Mouse (Mus musculus) subcutaneous adipose tissue, adult 2 months (tissue): ENCODE measurements around the gene Lsm2. TPM values are rescaled to one million over a fixed set of nuclear protein-coding genes. Genes with fewer than 3 reads are reported as not detected.

Experiments
- polyA plus RNA-seq: library from polyadenylated mRNA; depleted of rRNA; stranded (reverse); fragments of >200 nt; gene quantifications from 2 replicates; pipeline ENCODE4 v1.2.3, GENCODE M21; 2012; ENCODE audit warnings: low replicate concordance; rRNA removed

Gene Lsm2
- polyA plus RNA-seq: 69.2 and 79.0 TPM in 2 replicates

GRCm38 (mm10) chr17:34981690-34982180 lies at the start of gene Lsm2:
Gene Lsm2 (plus strand): TSS chr17:34981862.

GRCm38 (mm10) chr17:34959130-34959778 lies 22.4 kb upstream of the Lsm2 start, which contains the start of gene Hspa1b:
Gene Hspa1b (minus strand): TSS chr17:34959238.

GRCm38 (mm10) chr17:34969822-34970221 lies 11.8 kb upstream of the Lsm2 start, which contains the start of gene Gm20481:
Gene Gm20481 (plus strand): TSS chr17:34969912.

GRCm38 (mm10) chr17:34972069-34972749 lies 9.5 kb upstream of the Lsm2 start, which contains the start of the genes Hspa1a and Hspa1l:
Gene Hspa1a (minus strand): TSS chr17:34972156.
Gene Hspa1l (plus strand): TSS chr17:34972703.

GRCm38 (mm10) chr17:35000717-35001451 lies 19.2 kb downstream of the Lsm2 start, which contains the start of gene Vars:
Gene Vars (plus strand): TSS chr17:35000987.

GRCm38 (mm10) chr17:35016376-35016775 lies 34.7 kb downstream of the Lsm2 start, which contains the start of gene Vwa7:
Gene Vwa7 (plus strand): TSS chr17:35016579.

GRCm38 (mm10) chr17:35027277-35028068 lies 45.8 kb downstream of the Lsm2 start, which contains the start of gene Sapcd1:
Gene Sapcd1 (minus strand): TSS chr17:35028016.

Other genes starting within 250 kb of the Lsm2 start
- gene C4b, start 238.0 kb upstream of the Lsm2 start, polyA plus RNA-seq: 136 and 385 TPM in 2 replicates
- gene Cyp21a1, start 177.3 kb upstream of the Lsm2 start, polyA plus RNA-seq: 0.26 and 1.6 TPM in 2 replicates
- gene Stk19, start 144.9 kb upstream of the Lsm2 start, polyA plus RNA-seq: 37.5 and 44.6 TPM in 2 replicates
- 65.8 and 69.5 TPM in 2 replicates for gene Dxo, start 144.8 kb upstream of the Lsm2 start, polyA plus RNA-seq
- gene Skiv2l, start 131.7 kb upstream of the Lsm2 start, polyA plus RNA-seq: 92.6 and 103 TPM in 2 replicates
- gene Nelfe, start 131.5 kb upstream of the Lsm2 start, polyA plus RNA-seq: 26.6 and 41.9 TPM in 2 replicates
- 75.6 and 198 TPM in 2 replicates for gene Cfb, start 119.3 kb upstream of the Lsm2 start, polyA plus RNA-seq
- 7.5 and 24.8 TPM in 2 replicates for gene Zbtb12, start 102.4 kb upstream of the Lsm2 start, polyA plus RNA-seq
- gene Gm20547, start 99.8 kb upstream of the Lsm2 start, polyA plus RNA-seq: not detected in 2 replicates
- 69.3 and 73.7 TPM in 2 replicates for gene C2, start 83.6 kb upstream of the Lsm2 start, polyA plus RNA-seq
- gene Ehmt2, start 83.4 kb upstream of the Lsm2 start, polyA plus RNA-seq: 185 and 311 TPM in 2 replicates
- 0.10 and 12.1 TPM in 2 replicates for gene Slc44a4, start 67.4 kb upstream of the Lsm2 start, polyA plus RNA-seq
- gene Neu1, start 50.6 kb upstream of the Lsm2 start, polyA plus RNA-seq: 41.5 and 44.0 TPM in 2 replicates
- 15.3 and 47.3 TPM in 2 replicates for gene Hspa1b, start 22.6 kb upstream of the Lsm2 start, polyA plus RNA-seq
- gene Gm20481, start 11.9 kb upstream of the Lsm2 start, polyA plus RNA-seq: not detected in 2 replicates
- 8.7 and 27.0 TPM in 2 replicates for gene Hspa1a, start 9.7 kb upstream of the Lsm2 start, polyA plus RNA-seq
- gene Hspa1l, start 9.2 kb upstream of the Lsm2 start, polyA plus RNA-seq: 0.46 and 0.59 TPM in 2 replicates
- gene Vars, start 19.1 kb downstream of the Lsm2 start, polyA plus RNA-seq: 61.9 and 207 TPM in 2 replicates
- 0.39 and 0.62 TPM in 2 replicates for gene Vwa7, start 34.7 kb downstream of the Lsm2 start, polyA plus RNA-seq
- gene Sapcd1, start 46.2 kb downstream of the Lsm2 start, polyA plus RNA-seq: 0.54 and 1.7 TPM in 2 replicates
- 1.8 TPM in 2 replicates for gene Msh5, start 64.9 kb downstream of the Lsm2 start, polyA plus RNA-seq
- 87.4 and 180 TPM in 2 replicates for gene Clic1, start 68.1 kb downstream of the Lsm2 start, polyA plus RNA-seq
- gene Ddah2, start 77.2 kb downstream of the Lsm2 start, polyA plus RNA-seq: 59.2 and 121 TPM in 2 replicates
- 0.17 TPM in 1 of 2 replicates, not detected in the other for gene Ly6g6c, start 83.5 kb downstream of the Lsm2 start, polyA plus RNA-seq
- gene Mpig6b, start 84.3 kb downstream of the Lsm2 start, polyA plus RNA-seq: 0.09 and 0.21 TPM in 2 replicates
- 0.24 and 4.5 TPM in 2 replicates for gene Ly6g6e, start 95.0 kb downstream of the Lsm2 start, polyA plus RNA-seq
- 2.3 and 5.4 TPM in 2 replicates for gene Ly6g6d, start 96.2 kb downstream of the Lsm2 start, polyA plus RNA-seq
- gene Ly6g6f, start 103.7 kb downstream of the Lsm2 start, polyA plus RNA-seq: not detected in 2 replicates
- gene Abhd16a, start 107.4 kb downstream of the Lsm2 start, polyA plus RNA-seq: 206 and 214 TPM in 2 replicates
- gene Ly6g5c, start 126.4 kb downstream of the Lsm2 start, polyA plus RNA-seq: 3.1 TPM in 1 of 2 replicates, not detected in the other
- 1.9 and 3.2 TPM in 2 replicates for gene Ly6g5b, start 133.6 kb downstream of the Lsm2 start, polyA plus RNA-seq
- 12.3 and 16.6 TPM in 2 replicates for gene Gpank1, start 139.6 kb downstream of the Lsm2 start, polyA plus RNA-seq
- gene Csnk2b, start 140.2 kb downstream of the Lsm2 start, polyA plus RNA-seq: 304 and 310 TPM in 2 replicates
- 6.4 and 11.3 TPM in 2 replicates for gene D17H6S53E, start 144.5 kb downstream of the Lsm2 start, polyA plus RNA-seq
- 0.17 TPM in 1 of 2 replicates, not detected in the other for gene Apom, start 150.2 kb downstream of the Lsm2 start, polyA plus RNA-seq
- 178 and 246 TPM in 2 replicates for gene Bag6, start 153.3 kb downstream of the Lsm2 start, polyA plus RNA-seq
- 249 and 404 TPM in 2 replicates for gene Prrc2a, start 183.0 kb downstream of the Lsm2 start, polyA plus RNA-seq
- 1.9 and 5.2 TPM in 2 replicates for gene Aif1, start 194.2 kb downstream of the Lsm2 start, polyA plus RNA-seq
- 23.5 and 60.6 TPM in 2 replicates for gene Lst1, start 206.6 kb downstream of the Lsm2 start, polyA plus RNA-seq
- gene Ltb, start 212.6 kb downstream of the Lsm2 start, polyA plus RNA-seq: 4.2 and 11.0 TPM in 2 replicates
- gene Tnf, start 220.1 kb downstream of the Lsm2 start, polyA plus RNA-seq: 2.2 and 3.1 TPM in 2 replicates
- gene Lta, start 223.5 kb downstream of the Lsm2 start, polyA plus RNA-seq: 0.16 and 0.69 TPM in 2 replicates
- gene Gm16181, start 239.0 kb downstream of the Lsm2 start, polyA plus RNA-seq: 0.64 and 4.9 TPM in 2 replicates